Mouse (Mus musculus): ENCODE data around the gene Tbl3.
"Not testable (repeated sequence)": the region's sequence is repeated elsewhere in the genome, so short reads cannot be mapped to it uniquely, and the experiment has no call there.

Tbl3 gene

GRCm38 (mm10) chr17:24725637-24726390 is 18.4 kb upstream of the Tbl3 start:
- no peak for DNase-seq

- DNase-seq: peak; percentile 97
Measured at GRCm38 (mm10) chr17:24724184-24724583, 16.7 kb upstream of the Tbl3 start, which contains the start of gene Ndufb10. Ndufb10 (minus strand) TSS chr17:24724478.

GRCm38 (mm10) chr17:24723881-24724180 is 16.4 kb upstream of the Tbl3 start:
- DNase-seq: no peak

- DNase-seq: no peak
Measured at GRCm38 (mm10) chr17:24723122-24723880, 15.8 kb upstream of the Tbl3 start.

- no peak for DNase-seq
Measured at GRCm38 (mm10) chr17:24722220-24722924, 14.9 kb upstream of the Tbl3 start.

GRCm38 (mm10) chr17:24721383-24721955 is 14.0 kb upstream of the Tbl3 start:
- DNase-seq: not testable (repeated sequence)

- not testable (repeated sequence) for DNase-seq
Measured at GRCm38 (mm10) chr17:24720616-24721015, 13.2 kb upstream of the Tbl3 start.

- DNase-seq: peak; percentile 98
Measured at GRCm38 (mm10) chr17:24719494-24720222, 12.2 kb upstream of the Tbl3 start.

- DNase-seq: not testable (repeated sequence)
Measured at GRCm38 (mm10) chr17:24718938-24719337, 11.5 kb upstream of the Tbl3 start.

GRCm38 (mm10) chr17:24717943-24718342 is 10.5 kb upstream of the Tbl3 start, which contains the start of the genes Rnf151 and Rps2:
Rnf151 (minus strand) TSS chr17:24718063.
Rps2 (plus strand) TSS chr17:24718116.
- DNase-seq: no peak

- DNase-seq: no peak
Measured at GRCm38 (mm10) chr17:24716166-24716682, 8.8 kb upstream of the Tbl3 start.

- DNase-seq: no peak
Measured at GRCm38 (mm10) chr17:24715556-24715955, 8.1 kb upstream of the Tbl3 start.

- DNase-seq: no peak
Measured at GRCm38 (mm10) chr17:24708646-24709045, 1.2 kb upstream of the Tbl3 start.

GRCm38 (mm10) chr17:24707801-24708425 is 453 bp upstream of the Tbl3 start:
- no peak for DNase-seq

- no peak for DNase-seq
Measured at GRCm38 (mm10) chr17:24705821-24706220, 1.6 kb downstream of the Tbl3 start.

- DNase-seq: no peak
Measured at GRCm38 (mm10) chr17:24701251-24701650, 6.2 kb downstream of the Tbl3 start.

- no peak for DNase-seq
Measured at GRCm38 (mm10) chr17:24699473-24699872, 8.0 kb downstream of the Tbl3 start.

- no peak for DNase-seq
Measured at GRCm38 (mm10) chr17:24698715-24699114, 8.7 kb downstream of the Tbl3 start.

GRCm38 (mm10) chr17:24697985-24698384 is 9.5 kb downstream of the Tbl3 start:
- DNase-seq: peak; percentile 48

GRCm38 (mm10) chr17:24696011-24696697 is 11.3 kb downstream of the Tbl3 start, which contains the start of the genes Gfer and Noxo1:
Gfer (minus strand) TSS chr17:24696156.
Noxo1 (plus strand) TSS chr17:24696234.
- DNase-seq: peak; percentile 92
